Mouse (Mus musculus) urinary bladder, adult 18-20 months (tissue): Measurements from ENCODE around the gene Sh3bp1.
"Not testable (repeated sequence)": the region's sequence is repeated elsewhere in the genome, so short reads cannot be mapped to it uniquely, and the experiment has no call there.

Source experiments
- DNase-seq, 2 experiments: peaks; one replicate each; pipeline ENCODE4 v3.0.0; 2022; ENCODE audit warnings: low spot score in 2 of 2, mixed read lengths in 2 of 2

The Sh3bp1 gene

GRCm38 (mm10) chr15:78877810-78878390, 21.7 kb upstream of the Sh3bp1 start:
- DNase-seq = no peak

- not testable (repeated sequence) for DNase-seq
Observed at GRCm38 (mm10) chr15:78878792-78879516, 20.6 kb upstream of the Sh3bp1 start.

GRCm38 (mm10) chr15:78880432-78880831, 19.1 kb upstream of the Sh3bp1 start:
- DNase-seq = no peak

- DNase-seq = no peak
Observed at GRCm38 (mm10) chr15:78881828-78882227, 17.7 kb upstream of the Sh3bp1 start.

DNA sequence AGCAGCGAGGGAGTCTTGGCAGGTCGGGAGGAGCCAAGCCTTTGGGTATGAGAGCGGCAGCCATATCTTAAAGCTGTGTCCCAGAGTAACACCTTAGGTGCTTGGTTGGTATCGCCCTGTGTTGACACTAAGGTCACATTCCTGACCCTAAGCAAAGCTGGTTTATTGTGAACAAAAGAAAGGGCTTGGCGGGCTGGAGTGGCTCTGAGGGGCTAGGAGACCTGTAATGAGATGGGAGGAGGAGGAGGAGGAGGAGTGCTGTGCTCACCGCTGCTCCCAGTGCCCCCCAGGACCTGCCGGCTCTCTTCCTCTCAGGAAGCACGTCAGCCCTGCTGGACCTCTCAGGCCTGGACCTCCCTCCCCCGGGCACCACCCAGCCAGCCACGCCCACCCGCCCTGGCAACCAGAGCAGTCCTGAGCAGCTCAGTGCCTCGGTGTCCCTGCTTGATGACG, 10.1 kb upstream of the Sh3bp1 start:
- DNase-seq = no peak

DNA sequence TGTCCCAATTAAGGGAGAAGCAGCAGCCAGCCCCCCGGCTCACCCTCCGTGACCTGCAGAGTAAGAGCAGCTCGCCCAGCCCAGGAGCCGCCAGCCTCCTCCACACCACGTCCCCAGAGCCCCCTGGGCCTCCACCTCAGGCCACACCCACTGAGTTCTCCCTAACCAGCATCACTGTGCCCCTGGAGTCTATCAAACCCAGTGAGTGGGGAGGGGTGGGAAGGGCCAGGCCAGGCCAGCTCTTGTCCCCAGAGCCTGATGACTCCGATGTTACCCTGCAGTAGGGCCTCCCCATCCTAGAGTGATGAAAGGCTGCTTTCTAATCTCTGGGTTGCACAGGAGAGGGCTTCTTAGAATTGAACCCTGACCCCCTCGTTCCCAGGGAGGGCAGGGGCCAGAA, 7.1 kb upstream of the Sh3bp1 start:
- no peak for DNase-seq

GRCm38 (mm10) chr15:78894726-78895125, 4.8 kb upstream of the Sh3bp1 start:
- DNase-seq = no peak

GRCm38 (mm10) chr15:78895741-78896140, 3.8 kb upstream of the Sh3bp1 start:
- DNase-seq = no peak

DNA sequence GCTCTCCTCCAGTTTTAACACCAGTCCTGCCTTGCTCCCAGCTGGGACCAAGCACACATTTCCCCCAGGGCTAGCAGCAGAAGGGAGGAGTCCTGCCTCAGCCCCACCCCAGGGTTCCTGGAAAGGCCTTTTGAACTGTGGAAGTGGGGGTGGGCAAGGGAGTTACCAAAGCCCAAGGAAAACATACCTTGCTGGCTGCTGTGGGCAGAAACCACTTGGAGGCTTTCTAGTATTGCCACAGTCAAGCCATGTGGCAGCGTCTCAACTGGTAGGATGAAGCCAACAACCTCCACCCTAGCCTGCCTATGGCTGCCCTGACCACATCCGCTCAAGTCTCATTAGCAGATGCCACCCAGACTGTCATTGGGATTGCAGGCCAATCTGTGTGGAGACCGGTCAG, 3.4 kb upstream of the Sh3bp1 start:
- DNase-seq = no peak

- DNase-seq = no peak
Observed at GRCm38 (mm10) chr15:78897488-78897887, 2.1 kb upstream of the Sh3bp1 start.

- no peak for DNase-seq
Observed at GRCm38 (mm10) chr15:78898507-78899001, 1.0 kb upstream of the Sh3bp1 start.

GRCm38 (mm10) chr15:78899409-78899739, 194 bp upstream of the Sh3bp1 start, which contains the start of gene Gm49510:
Gene Gm49510 (plus strand): TSS chr15:78899667.
- no peak for DNase-seq

DNA sequence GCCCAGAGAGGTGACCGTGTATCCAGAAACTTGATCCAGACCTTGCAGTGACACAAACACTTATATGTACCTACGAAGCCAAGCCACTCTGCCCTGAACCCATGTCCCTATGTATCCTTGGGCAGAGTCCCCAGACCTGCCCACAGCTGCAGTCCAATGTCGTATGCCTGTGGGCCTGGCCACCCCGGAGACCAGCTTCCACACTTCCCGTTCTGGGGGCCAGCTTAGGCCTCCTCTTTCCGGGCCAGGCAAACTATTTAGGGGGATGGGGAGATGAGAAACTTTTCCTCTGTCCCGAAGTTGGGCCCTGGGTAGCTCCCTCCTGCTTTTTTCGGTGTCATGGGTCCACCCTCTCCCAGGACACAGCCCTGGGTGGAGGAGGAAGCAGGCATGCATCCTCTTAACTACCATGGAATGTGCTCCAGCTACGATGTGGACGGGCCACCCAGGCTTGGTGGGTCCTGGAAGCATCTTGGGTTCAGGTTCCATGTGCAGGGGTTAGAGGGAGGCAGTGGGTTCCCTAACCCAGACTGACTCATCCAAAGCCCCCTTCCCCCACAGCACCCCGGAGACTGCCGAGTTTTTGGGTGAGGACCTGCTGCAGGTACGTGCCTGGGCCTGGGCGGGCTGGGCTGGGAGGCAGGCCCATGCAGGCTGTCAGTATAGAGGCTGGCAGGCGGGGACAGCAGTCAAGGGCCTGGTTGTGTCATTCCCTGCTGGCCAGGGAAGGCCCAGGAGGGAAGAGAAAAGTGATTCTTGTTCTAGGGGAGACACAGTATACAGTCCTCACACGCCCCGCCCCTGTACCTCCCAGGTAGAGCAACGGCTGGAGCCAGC, 1.2 kb downstream of the Sh3bp1 start:
- peak in 1 of 2 experiments; percentile 57 for DNase-seq

DNA sequence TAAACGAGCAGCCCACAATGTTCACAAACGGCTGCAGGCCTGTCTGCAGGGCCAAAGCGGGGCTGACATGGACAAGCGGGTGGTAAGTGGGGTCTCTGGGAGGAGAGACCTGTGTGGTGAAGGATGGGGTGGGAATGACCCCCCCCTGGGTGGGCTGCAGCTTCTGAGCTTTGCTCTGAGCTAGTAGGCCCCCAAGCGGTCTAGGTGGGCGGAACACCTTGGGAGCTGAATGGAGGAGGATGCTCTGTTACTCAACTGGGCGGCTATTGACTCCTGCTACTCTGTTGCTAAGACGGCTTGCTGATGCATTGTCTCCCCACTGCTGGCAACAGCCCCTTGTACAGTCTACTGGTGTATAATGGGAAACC, 1.8 kb downstream of the Sh3bp1 start:
- peak in 1 of 2 experiments; percentile 31 for DNase-seq

GRCm38 (mm10) chr15:78903243-78903642, 3.7 kb downstream of the Sh3bp1 start:
- DNase-seq = peak; percentile 62 to 72

DNA sequence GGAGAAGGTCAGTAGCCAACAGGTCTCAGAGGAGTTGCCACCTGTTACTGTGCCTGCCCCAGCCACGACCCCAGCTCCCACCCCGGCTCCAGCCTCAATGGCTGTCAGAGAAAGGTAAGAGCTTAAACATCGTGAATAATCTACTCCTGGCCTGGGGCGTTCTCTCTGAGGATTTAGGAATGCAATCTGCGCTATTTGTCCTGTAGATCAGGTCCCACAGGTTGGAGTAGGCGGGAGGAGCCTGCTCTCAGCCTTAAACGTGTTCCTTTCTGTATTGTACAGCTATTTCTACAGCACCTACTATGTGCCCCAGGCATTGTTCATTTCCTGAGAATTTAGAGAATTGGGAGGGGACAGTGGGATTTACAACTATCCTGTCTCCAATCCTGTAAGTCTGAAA, 8.8 kb downstream of the Sh3bp1 start:
- no peak for DNase-seq

- no peak for DNase-seq
Observed at GRCm38 (mm10) chr15:78908982-78909381, 9.4 kb downstream of the Sh3bp1 start.

- no peak for DNase-seq
Observed at GRCm38 (mm10) chr15:78912040-78912439, 12.5 kb downstream of the Sh3bp1 start.

DNA sequence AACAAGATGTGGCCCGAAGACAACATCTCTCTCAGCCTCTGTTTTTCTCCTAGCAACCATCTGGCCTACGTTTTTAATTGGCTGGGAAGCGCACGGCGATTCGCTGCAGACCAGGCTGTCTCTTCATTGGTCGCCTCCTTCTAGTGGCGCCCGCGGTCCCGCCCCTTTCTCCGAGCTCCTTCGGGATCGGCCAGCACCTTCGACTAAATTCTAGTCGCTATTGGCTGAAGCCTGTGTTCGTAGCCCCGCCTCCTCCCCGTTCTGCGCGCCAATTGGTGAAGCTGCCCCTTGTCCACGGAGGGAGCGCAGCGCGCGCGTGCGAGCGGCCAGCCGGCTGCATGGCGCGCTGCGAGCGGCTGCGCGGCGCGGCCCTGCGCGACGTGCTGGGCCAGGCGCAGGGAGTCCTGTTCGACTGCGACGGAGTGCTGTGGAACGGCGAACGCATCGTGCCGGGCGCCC, 14.1 kb downstream of the Sh3bp1 start, which contains the start of gene Pdxp:
Gene Pdxp (plus strand): TSS at position 288 of the 459 bp plus-strand sequence.
- peak; percentile 73 to 87 for DNase-seq

DNA sequence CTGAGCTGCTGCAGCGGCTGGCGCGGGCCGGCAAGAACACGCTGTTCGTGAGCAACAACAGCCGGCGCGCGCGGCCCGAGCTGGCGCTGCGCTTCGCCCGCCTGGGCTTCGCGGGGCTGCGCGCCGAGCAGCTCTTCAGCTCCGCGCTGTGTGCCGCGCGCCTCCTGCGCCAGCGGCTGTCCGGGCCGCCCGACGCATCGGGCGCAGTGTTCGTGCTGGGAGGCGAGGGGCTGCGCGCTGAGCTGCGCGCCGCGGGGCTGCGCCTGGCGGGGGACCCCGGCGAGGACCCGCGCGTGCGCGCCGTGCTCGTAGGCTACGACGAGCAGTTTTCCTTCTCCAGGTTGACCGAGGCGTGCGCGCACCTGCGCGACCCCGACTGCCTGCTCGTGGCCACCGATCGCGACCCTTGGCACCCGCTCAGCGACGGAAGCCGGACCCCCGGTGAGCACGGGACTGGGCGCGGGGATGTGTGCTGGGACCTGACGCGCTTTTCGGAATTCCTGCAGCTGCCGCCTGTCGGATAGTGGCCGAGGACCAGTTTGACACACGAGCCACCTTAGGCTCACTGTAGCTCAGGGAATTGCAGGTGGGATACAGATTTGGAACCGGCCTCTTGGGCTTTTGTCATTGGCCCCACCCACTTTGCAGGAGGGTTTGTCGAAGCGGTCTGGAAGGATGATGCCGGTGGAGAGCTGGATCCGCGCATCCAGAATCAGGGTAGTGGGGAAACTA, 14.7 kb downstream of the Sh3bp1 start:
- no peak for DNase-seq

DNA sequence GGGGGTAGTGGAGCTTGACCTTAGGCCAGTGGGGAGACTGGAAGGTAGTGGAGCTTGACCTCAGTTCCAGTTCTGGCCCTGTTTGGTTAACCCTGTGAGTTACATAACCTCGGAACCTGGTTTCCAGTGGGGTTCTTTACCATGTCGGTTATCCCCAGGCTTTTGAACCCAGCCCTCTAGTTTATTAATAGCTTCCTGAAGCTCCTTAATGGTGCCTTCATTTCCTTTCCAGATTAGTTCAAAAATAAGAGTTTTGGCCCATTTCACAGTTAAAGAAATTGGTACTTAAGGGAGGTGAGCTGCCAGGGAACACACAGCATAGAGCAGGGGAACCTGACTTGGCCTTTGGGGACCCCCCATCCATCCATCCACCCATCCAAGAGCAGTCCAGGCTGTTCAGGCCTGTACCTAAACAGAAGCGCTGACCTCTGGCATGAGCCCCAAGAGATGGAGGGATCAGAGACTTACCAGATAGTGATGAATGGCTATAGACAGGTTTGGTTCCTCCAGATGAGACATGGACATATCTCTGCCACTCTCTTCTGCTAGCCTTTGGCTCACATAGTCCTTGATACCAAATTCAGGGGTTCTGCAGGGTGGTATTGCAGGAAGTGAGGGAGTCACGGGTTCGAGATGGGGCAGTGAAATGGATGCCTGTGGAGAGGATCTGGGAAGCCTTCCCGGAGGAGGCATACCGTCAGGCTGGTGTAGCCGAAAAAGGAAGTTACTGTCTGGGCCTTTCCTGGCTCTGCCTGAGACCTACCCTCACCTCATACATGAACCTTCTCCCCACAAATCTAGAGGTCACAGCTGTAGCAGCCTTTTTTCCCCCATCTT, 15.5 kb downstream of the Sh3bp1 start:
- no peak for DNase-seq
